Mouse (Mus musculus) intestine, embryonic 14.5 days (tissue): ENCODE measurements around the gene Olfr395. TPM values are rescaled to one million over a fixed set of nuclear protein-coding genes. Genes with fewer than 3 reads are reported as not detected.
"Not testable (repeated sequence)": the region's sequence is repeated elsewhere in the genome, so short reads cannot be mapped to it uniquely, and the experiment has no call there.

Experiments used
- ATAC-seq: fragments of 200-750 bp; cut with Nextera tagmentation; replicated peaks from 2 replicates; pipeline ENCODE4 v1.8.0; 2017; ENCODE audit warnings: low read depth, moderate number of reproducible peaks, moderate TSS enrichment, moderate library complexity; ENCODE audit not compliant: low FRiP score, low TSS enrichment
- DNase-seq: peaks from one replicate; pipeline ENCODE4 v3.0.0-alpha.2; 2018; ENCODE audit warnings: low spot score
- H3K27ac ChIP-seq: fragments of 300-500 bp; sonication (generic); 2 replicates; pipeline ENCODE4 v1.5.1; 2014; ENCODE audit warnings: low read depth, mild to moderate bottlenecking, control low read depth
- H3K27me3 ChIP-seq: fragments of 300-500 bp; sonication (generic); replicated peaks from 2 replicates; pipeline ENCODE4 v1.6.1; 2014; ENCODE audit warnings: low read length, control low read depth; ENCODE audit not compliant: control insufficient read depth, insufficient read depth
- H3K36me3 ChIP-seq: fragments of 300-500 bp; sonication (generic); 2 replicates; pipeline ENCODE4 v1.6.1; 2014; ENCODE audit warnings: low read length, control low read depth; ENCODE audit not compliant: control insufficient read depth, insufficient read depth
- H3K4me1 ChIP-seq: fragments of 300-500 bp; sonication (generic); replicated peaks from 2 replicates; pipeline ENCODE4 v1.6.1; 2014; ENCODE audit warnings: low read length, control low read depth, mixed read lengths; ENCODE audit not compliant: control insufficient read depth, insufficient read depth
- H3K4me2 ChIP-seq: fragments of 300-500 bp; sonication (generic); 2 replicates; pipeline ENCODE4 v1.6.1; 2014; ENCODE audit warnings: low read length
- H3K4me3 ChIP-seq: fragments of 300-500 bp; sonication (generic); 2 replicates; pipeline ENCODE4 v1.5.1; 2014; ENCODE audit warnings: low read depth, low read length, control low read depth, mixed read lengths
- H3K9ac ChIP-seq: fragments of 300-500 bp; sonication (generic); 2 replicates; pipeline ENCODE4 v1.6.1; 2014; ENCODE audit warnings: mild to moderate bottlenecking, low read length
- H3K9me3 ChIP-seq: fragments of 300-500 bp; sonication (generic); 2 replicates; pipeline ENCODE4 v1.6.1; 2016; ENCODE audit warnings: low read length, control low read depth; ENCODE audit not compliant: control insufficient read depth
- WGBS: fragments of 180-500 bp; shearing (Covaris S2); extraction: QIAGEN DNeasy Blood & Tissue Kit; methylation state at CpG from one replicate; pipeline ENCODE4 v1.1.7; 2014; 5-methylcytosine and 5-hydroxymethylcytosine counted together
- polyA plus RNA-seq: library from polyadenylated mRNA; unstranded; fragments of >200 nt; fragmentation: Nextera tagmentation; extraction: Ambion mirVana; gene quantifications from 2 replicates; pipeline ENCODE4 v1.2.1, GENCODE M21; 2014

Olfr395 gene
- not detected in 2 replicates for polyA plus RNA-seq

DNA sequence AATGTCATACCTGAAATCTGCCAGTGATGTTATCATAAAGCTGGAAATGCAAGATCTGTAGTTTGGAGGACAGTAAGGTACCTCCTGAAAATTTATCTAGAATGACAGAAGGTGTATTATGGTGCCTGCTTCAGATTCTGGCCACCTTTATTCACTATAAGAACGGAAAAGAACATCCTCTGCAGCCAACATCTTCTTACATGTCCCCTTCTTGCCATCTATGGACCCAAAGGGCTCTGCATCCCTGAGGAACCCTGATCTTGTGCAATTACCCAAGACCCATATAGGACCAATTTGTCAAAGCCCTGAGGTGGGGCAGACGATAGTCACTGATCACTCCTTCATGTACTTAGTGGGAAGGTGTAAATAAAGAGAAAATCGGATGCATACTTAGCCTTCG lies at the start of gene Olfr395:
Gene Olfr395, minus strand, starts transcription at position 101 of the 400 bp plus-strand sequence.
- H3K4me3 ChIP-seq, H3K9ac ChIP-seq, H3K27ac ChIP-seq, H3K36me3 ChIP-seq, ATAC-seq, H3K4me2 ChIP-seq, DNase-seq, H3K9me3 ChIP-seq, H3K27me3 ChIP-seq, H3K4me1 ChIP-seq: not testable (repeated sequence)
- 76% methylated on average over 4 of the region's 4 CpGs for WGBS

DNA sequence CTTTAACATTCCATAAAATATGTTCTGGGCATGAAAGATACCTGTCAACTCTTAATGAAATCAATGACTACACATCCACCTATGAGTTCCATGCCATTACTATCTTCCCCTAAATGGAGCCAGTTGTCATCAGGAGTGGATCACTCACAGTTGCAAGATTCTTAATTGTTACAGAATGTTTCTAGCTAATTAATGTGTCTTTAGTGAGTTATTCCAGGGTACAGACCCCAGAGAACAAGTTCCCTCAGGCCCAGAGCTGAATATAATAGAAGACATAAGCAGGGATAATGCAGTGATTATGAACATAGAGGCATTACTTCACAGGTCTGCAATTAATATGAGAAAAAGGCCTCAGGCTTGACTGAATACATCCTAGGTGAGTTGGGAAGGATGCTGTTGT lies 27.3 kb upstream of the Olfr395 start, which contains the start of gene Olfr23:
Gene Olfr23, plus strand, starts transcription at position 301 of the 400 bp plus-strand sequence.
- H3K4me1 ChIP-seq = no peaks in the 10 kb centered on the region
- H3K9ac ChIP-seq = no peak within 1 kb of the TSS
- no peaks in the 10 kb centered on the region for H3K9me3 ChIP-seq
- H3K4me2 ChIP-seq = no peak within 1 kb of the TSS
- H3K27me3 ChIP-seq = no peaks in the 10 kb centered on the region
- H3K27ac ChIP-seq = no peak within 1 kb of the TSS
- DNase-seq = no peak
- H3K36me3 ChIP-seq = no peaks in the 10 kb centered on the region
- no peak for ATAC-seq
- H3K4me3 ChIP-seq = no peak within 1 kb of the TSS

DNA sequence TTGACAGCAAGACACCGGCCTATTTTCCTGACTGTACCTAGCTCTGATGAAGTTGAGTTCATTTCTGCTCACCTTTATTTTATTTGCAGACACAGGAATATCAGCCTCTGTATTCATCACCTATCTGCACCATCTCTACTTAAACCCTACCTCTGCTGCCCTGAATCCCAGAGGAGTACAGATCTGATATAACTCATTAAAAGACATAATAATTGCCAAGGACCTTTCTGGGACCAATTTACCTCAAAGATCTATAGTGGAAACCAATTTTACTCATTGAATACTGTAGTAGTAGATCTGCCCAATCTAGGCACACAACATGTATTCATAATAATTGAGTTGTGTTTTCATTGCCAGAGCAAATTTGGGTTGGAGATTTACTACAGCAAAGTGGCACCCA lies 18.4 kb downstream of the Olfr395 start, which contains the start of gene Olfr394:
Gene Olfr394, minus strand, starts transcription at position 101 of the 400 bp plus-strand sequence.
- 83% methylated on average over 1 of the region's 1 CpGs for WGBS
- H3K36me3 ChIP-seq = no peaks in the 10 kb centered on the region
- no peak within 1 kb of the TSS for H3K9ac ChIP-seq
- H3K4me2 ChIP-seq = no peak within 1 kb of the TSS
- 0 out of 2 replicates have a peak, but pooled peaks cover 3% of the 10 kb centered on the region for H3K9me3 ChIP-seq
- ATAC-seq (no peak), DNase-seq (no peak)
- H3K27ac ChIP-seq = no peak within 1 kb of the TSS
- no peaks in the 10 kb centered on the region for H3K4me1 ChIP-seq
- no peak within 1 kb of the TSS for H3K4me3 ChIP-seq
- no peaks in the 10 kb centered on the region for H3K27me3 ChIP-seq

Other genes with a start within 250 kb of the Olfr395 start
- gene Zfp735, start 220.5 kb downstream of the Olfr395 start, polyA plus RNA-seq = not detected in 2 replicates
- not detected in 2 replicates for gene Olfr389, start 128.6 kb downstream of the Olfr395 start, polyA plus RNA-seq
- gene Olfr390, start 126.3 kb downstream of the Olfr395 start, polyA plus RNA-seq = not detected in 2 replicates
- gene Olfr391-ps, start 106.2 kb downstream of the Olfr395 start, polyA plus RNA-seq = not detected in 2 replicates
- not detected in 2 replicates for gene Olfr392, start 92.2 kb downstream of the Olfr395 start, polyA plus RNA-seq
- not detected in 2 replicates for gene Olfr393, start 57.8 kb downstream of the Olfr395 start, polyA plus RNA-seq
- gene Olfr394, start 18.5 kb downstream of the Olfr395 start, polyA plus RNA-seq = not detected in 2 replicates
- gene Olfr23, start 27.4 kb upstream of the Olfr395 start, polyA plus RNA-seq = not detected in 2 replicates
- not detected in 2 replicates for gene Olfr397, start 51.5 kb upstream of the Olfr395 start, polyA plus RNA-seq
- gene Olfr398, start 81.1 kb upstream of the Olfr395 start, polyA plus RNA-seq = not detected in 2 replicates
- not detected in 2 replicates for gene Olfr139, start 147.3 kb upstream of the Olfr395 start, polyA plus RNA-seq
- not detected in 2 replicates for gene Olfr399, start 147.3 kb upstream of the Olfr395 start, polyA plus RNA-seq
- not detected in 2 replicates for gene Zfp616, start 160.7 kb upstream of the Olfr395 start, polyA plus RNA-seq
- not detected in 2 replicates for gene Olfr401, start 204.4 kb upstream of the Olfr395 start, polyA plus RNA-seq
- not detected in 2 replicates for gene Olfr402, start 244.2 kb upstream of the Olfr395 start, polyA plus RNA-seq